Mouse (Mus musculus): ENCODE data around the gene Rpl3.

- TF ChIP-seq HCFC1 (IDR thresholded peaks at IDR 0.05; ENCODE audit: borderline replicate concordance, insufficient read depth, low read length), result no peak
- TF ChIP-seq CHD2 (IDR thresholded peaks at IDR 0.05; ENCODE audit: low read depth, low read length), result no peak
- no peak for TF ChIP-seq MAFK (IDR thresholded peaks at IDR 0.05; ENCODE audit: insufficient read depth, low read depth, low read length)
- no peak for TF ChIP-seq ZC3H11A (IDR thresholded peaks at IDR 0.05; ENCODE audit: borderline replicate concordance, low read depth, low read length)
- no peak for TF ChIP-seq ZNF384 (IDR thresholded peaks at IDR 0.05; ENCODE audit: low read depth, low read length)
Measured at GRCm38 (mm10) chr15:80031133-80031532, 60.5 kb downstream of the Rpl3 start.
